Mouse (Mus musculus): ENCODE data around the gene Zfp217. TPM values are rescaled to one million over a fixed set of nuclear protein-coding genes. Genes with fewer than 3 reads are reported as not detected.

The Zfp217 gene
- polyA plus RNA-seq, 1 experiment from 2014 or later, result 2.3 TPM

- Histone ChIP-seq H3K9me3 (no peaks in the 10 kb centered on the region), H3K27ac (peak overlapping the region; percentile 83), H3K27me3 (peaks cover 5% of the 10 kb centered on the region; the same call in 1 of the 2 replicates), H3K4me1 (replicated peaks) (peaks cover 64% of the 10 kb centered on the region), H3K4me3 (peak overlapping the region; percentile 80), H3K4me2 (peak overlapping the region; percentile 70), H3K9ac (peak overlapping the region; percentile 89), H3K36me3 (no peaks in the 10 kb centered on the region)
- under 1% methylated on average over 48 of the region's 48 CpGs for WGBS
- ATAC-seq (ENCODE audit: low FRiP score), result peak; percentile 47
Observed at GRCm38 (mm10) chr2:170129923-170130779, 17.8 kb downstream of the Zfp217 start.

GRCm38 (mm10) chr2:170129248-170129922, 18.5 kb downstream of the Zfp217 start:
- Histone ChIP-seq H3K27ac (no peak overlapping the region; the same call in 1 of the 2 replicates), H3K4me1 (replicated peaks) (peaks cover 69% of the 10 kb centered on the region), H3K36me3 (no peaks in the 10 kb centered on the region), H3K9me3 (no peaks in the 10 kb centered on the region), H3K9ac (no peak overlapping the region), H3K27me3 (peaks cover 3% of the 10 kb centered on the region; the same call in 1 of the 2 replicates), H3K4me3 (peak overlapping the region; percentile 80), H3K4me2 (peak overlapping the region; percentile 70)
- 18% methylated on average over 5 of the region's 5 CpGs for WGBS
- no peak for ATAC-seq (ENCODE audit: low FRiP score)

GRCm38 (mm10) chr2:170128461-170129247, 19.2 kb downstream of the Zfp217 start:
- H3K4me2 ChIP-seq, result peak overlapping the region; percentile 70
- H3K36me3 ChIP-seq, result no peaks in the 10 kb centered on the region
- no peak overlapping the region for H3K4me3 ChIP-seq
- H3K9me3 ChIP-seq, result no peaks in the 10 kb centered on the region
- peaks cover 63% of the 10 kb centered on the region for H3K4me1 ChIP-seq (replicated peaks)
- no peaks in the 10 kb centered on the region for H3K27me3 ChIP-seq
- WGBS, result 31% methylated on average over 7 of the region's 7 CpGs
- no peak for ATAC-seq (ENCODE audit: low FRiP score)
- peak overlapping the region; percentile 55; the same call in 1 of the 2 replicates for H3K9ac ChIP-seq
- H3K27ac ChIP-seq, result peak overlapping the region; percentile 60

- no peaks in the 10 kb centered on the region for H3K27me3 ChIP-seq
- H3K4me3 ChIP-seq, result no peak overlapping the region
- peaks cover 52% of the 10 kb centered on the region for H3K4me1 ChIP-seq (replicated peaks)
- ATAC-seq (ENCODE audit: low FRiP score), result no peak
- 0 out of 2 replicates have a peak overlapping the region, but pooled peaks have one; percentile 18 for H3K27ac ChIP-seq
- no peak overlapping the region for H3K4me2 ChIP-seq
- no peaks in the 10 kb centered on the region; the same call in 1 of the 2 replicates for H3K36me3 ChIP-seq
- 56% methylated on average over 3 of the region's 3 CpGs for WGBS
- no peaks in the 10 kb centered on the region for H3K9me3 ChIP-seq
- no peak overlapping the region for H3K9ac ChIP-seq
Observed at GRCm38 (mm10) chr2:170127523-170127922, 20.4 kb downstream of the Zfp217 start.

- Histone ChIP-seq H3K4me3 (no peak overlapping the region), H3K27ac (no peak overlapping the region), H3K9ac (no peak overlapping the region), H3K9me3 (no peaks in the 10 kb centered on the region), H3K36me3 (no peaks in the 10 kb centered on the region; the same call in 1 of the 2 replicates), H3K27me3 (no peaks in the 10 kb centered on the region), H3K4me2 (no peak overlapping the region), H3K4me1 (replicated peaks) (peaks cover 56% of the 10 kb centered on the region)
- no peak for ATAC-seq (ENCODE audit: low FRiP score)
- WGBS, result 84% methylated on average over 1 of the region's 1 CpGs
Observed at GRCm38 (mm10) chr2:170126266-170126665, 21.6 kb downstream of the Zfp217 start.

- Histone ChIP-seq H3K27me3 (no peaks in the 10 kb centered on the region), H3K9ac (no peak overlapping the region), H3K36me3 (peaks cover 26% of the 10 kb centered on the region), H3K27ac (no peak overlapping the region), H3K9me3 (no peaks in the 10 kb centered on the region), H3K4me2 (no peak overlapping the region), H3K4me1 (replicated peaks) (peaks cover 41% of the 10 kb centered on the region), H3K4me3 (no peak overlapping the region)
- 90% methylated on average over 7 of the region's 7 CpGs for WGBS
- ATAC-seq (ENCODE audit: low FRiP score), result no peak
Observed at GRCm38 (mm10) chr2:170122197-170122596, 25.7 kb downstream of the Zfp217 start.

- H3K4me3 ChIP-seq, result no peak overlapping the region
- H3K4me2 ChIP-seq, result no peak overlapping the region
- no peak overlapping the region for H3K9ac ChIP-seq
- peaks cover 28% of the 10 kb centered on the region for H3K36me3 ChIP-seq
- no peaks in the 10 kb centered on the region for H3K9me3 ChIP-seq
- H3K4me1 ChIP-seq (replicated peaks), result peaks cover 33% of the 10 kb centered on the region
- H3K27ac ChIP-seq, result no peak overlapping the region
- WGBS, result 92% methylated on average over 19 of the region's 19 CpGs
- H3K27me3 ChIP-seq, result no peaks in the 10 kb centered on the region
- no peak for ATAC-seq (ENCODE audit: low FRiP score)
Observed at GRCm38 (mm10) chr2:170120139-170121027, 27.5 kb downstream of the Zfp217 start.

GRCm38 (mm10) chr2:170116704-170117281, 31.1 kb downstream of the Zfp217 start:
- peaks cover 28% of the 10 kb centered on the region for H3K4me1 ChIP-seq (replicated peaks)
- H3K9me3 ChIP-seq, result no peaks in the 10 kb centered on the region
- H3K4me3 ChIP-seq, result no peak overlapping the region
- peaks cover 50% of the 10 kb centered on the region for H3K36me3 ChIP-seq
- H3K9ac ChIP-seq, result no peak overlapping the region
- no peaks in the 10 kb centered on the region for H3K27me3 ChIP-seq
- no peak for ATAC-seq (ENCODE audit: low FRiP score)
- no peak overlapping the region for H3K27ac ChIP-seq
- WGBS, result 54% methylated on average over 4 of the region's 4 CpGs
- H3K4me2 ChIP-seq, result no peak overlapping the region

GRCm38 (mm10) chr2:170110306-170110705, 37.6 kb downstream of the Zfp217 start:
- no peak overlapping the region for H3K9ac ChIP-seq
- peaks cover 25% of the 10 kb centered on the region for H3K36me3 ChIP-seq
- no peak overlapping the region for H3K4me3 ChIP-seq
- H3K27me3 ChIP-seq, result no peaks in the 10 kb centered on the region
- H3K4me2 ChIP-seq, result no peak overlapping the region
- peaks cover 22% of the 10 kb centered on the region for H3K4me1 ChIP-seq (replicated peaks)
- 83% methylated on average over 8 of the region's 8 CpGs for WGBS
- ATAC-seq (ENCODE audit: low FRiP score), result no peak
- no peaks in the 10 kb centered on the region for H3K9me3 ChIP-seq
- H3K27ac ChIP-seq, result no peak overlapping the region

GRCm38 (mm10) chr2:170109528-170109927, 38.4 kb downstream of the Zfp217 start:
- H3K4me1 ChIP-seq (replicated peaks), result peaks cover 22% of the 10 kb centered on the region
- H3K9me3 ChIP-seq, result no peaks in the 10 kb centered on the region
- 40% methylated on average over 5 of the region's 5 CpGs for WGBS
- peaks cover 18% of the 10 kb centered on the region for H3K36me3 ChIP-seq
- H3K27ac ChIP-seq, result no peak overlapping the region
- no peak overlapping the region for H3K9ac ChIP-seq
- H3K4me2 ChIP-seq, result no peak overlapping the region
- H3K27me3 ChIP-seq, result no peaks in the 10 kb centered on the region
- no peak overlapping the region for H3K4me3 ChIP-seq
- ATAC-seq (ENCODE audit: low FRiP score), result no peak

GRCm38 (mm10) chr2:170107791-170108190, 40.1 kb downstream of the Zfp217 start:
- 91% methylated on average over 3 of the region's 3 CpGs for WGBS
- H3K9me3 ChIP-seq, result no peaks in the 10 kb centered on the region

More at GRCm38 (mm10) chr2:170107791-170108190, 40.1 kb downstream of the Zfp217 start:
- H3K27ac ChIP-seq, result no peak overlapping the region
- ATAC-seq (ENCODE audit: low FRiP score), result no peak
- no peak overlapping the region for H3K9ac ChIP-seq
- H3K4me1 ChIP-seq (replicated peaks), result peaks cover 18% of the 10 kb centered on the region
- H3K36me3 ChIP-seq, result peaks cover 5% of the 10 kb centered on the region
- no peak overlapping the region for H3K4me2 ChIP-seq
- H3K27me3 ChIP-seq, result no peaks in the 10 kb centered on the region
- H3K4me3 ChIP-seq, result no peak overlapping the region

All from hindbrain, embryonic 13.5 days (tissue).